Mouse (Mus musculus) limb, embryonic 12.5 days (tissue): ENCODE results near the gene Als2cr12. TPM values are rescaled to one million over a fixed set of nuclear protein-coding genes. Genes with fewer than 3 reads are reported as not detected.
A peak's percentile ranks its signal among the peaks of the same experiment; 100 is the strongest.

ENCODE experiments used
- ATAC-seq: fragments of 200-750 bp; cut with Nextera tagmentation; 2 replicates; pipeline ENCODE4 v1.8.0; 2017; ENCODE audit warnings: low read depth, moderate TSS enrichment; ENCODE audit not compliant: insufficient number of reproducible peaks, insufficient read depth, low FRiP score, low TSS enrichment
- H3K27ac ChIP-seq: fragments of 300-500 bp; sonication (generic); 2 replicates; pipeline ENCODE4 v1.5.1; 2016; ENCODE audit warnings: mild to moderate bottlenecking, moderate library complexity
- H3K27me3 ChIP-seq: fragments of 300-500 bp; sonication (generic); 2 replicates; pipeline ENCODE4 v1.6.1; 2016; ENCODE audit warnings: mild to moderate bottlenecking, moderate library complexity
- H3K36me3 ChIP-seq: fragments of 300-500 bp; sonication (generic); 2 replicates; pipeline ENCODE4 v1.6.1; 2016; ENCODE audit warnings: mild to moderate bottlenecking, moderate library complexity
- H3K4me1 ChIP-seq: fragments of 300-500 bp; sonication (generic); replicated peaks from 2 replicates; pipeline ENCODE4 v1.6.1; 2016
- H3K4me2 ChIP-seq: fragments of 300-500 bp; sonication (generic); 2 replicates; pipeline ENCODE4 v1.6.1; 2016; ENCODE audit warnings: mild to moderate bottlenecking, moderate library complexity
- H3K4me3 ChIP-seq: fragments of 300-500 bp; sonication (generic); replicated peaks from 2 replicates; pipeline ENCODE4 v1.5.1; 2016; ENCODE audit warnings: mild to moderate bottlenecking
- H3K9ac ChIP-seq: fragments of 300-500 bp; sonication (generic); replicated peaks from 2 replicates; pipeline ENCODE4 v1.6.1; 2016; ENCODE audit warnings: mild to moderate bottlenecking, moderate library complexity
- H3K9me3 ChIP-seq: fragments of 300-500 bp; sonication (generic); 2 replicates; pipeline ENCODE4 v1.6.1; 2016; ENCODE audit warnings: mild to moderate bottlenecking, moderate library complexity
- WGBS: fragments of 180-500 bp; shearing (Covaris S2); methylation state at CpG from one replicate; pipeline ENCODE4 v1.1.7; 2016; 5-methylcytosine and 5-hydroxymethylcytosine counted together
- polyA plus RNA-seq: library from polyadenylated mRNA; unstranded; fragments of >200 nt; fragmentation: Nextera tagmentation; extraction: Ambion mirVana; gene quantifications from 2 replicates; pipeline ENCODE4 v1.2.1, GENCODE M21; 2016

Gene Als2cr12
- polyA plus RNA-seq, 1 experiment from 2014 or later, result not detected

DNA sequence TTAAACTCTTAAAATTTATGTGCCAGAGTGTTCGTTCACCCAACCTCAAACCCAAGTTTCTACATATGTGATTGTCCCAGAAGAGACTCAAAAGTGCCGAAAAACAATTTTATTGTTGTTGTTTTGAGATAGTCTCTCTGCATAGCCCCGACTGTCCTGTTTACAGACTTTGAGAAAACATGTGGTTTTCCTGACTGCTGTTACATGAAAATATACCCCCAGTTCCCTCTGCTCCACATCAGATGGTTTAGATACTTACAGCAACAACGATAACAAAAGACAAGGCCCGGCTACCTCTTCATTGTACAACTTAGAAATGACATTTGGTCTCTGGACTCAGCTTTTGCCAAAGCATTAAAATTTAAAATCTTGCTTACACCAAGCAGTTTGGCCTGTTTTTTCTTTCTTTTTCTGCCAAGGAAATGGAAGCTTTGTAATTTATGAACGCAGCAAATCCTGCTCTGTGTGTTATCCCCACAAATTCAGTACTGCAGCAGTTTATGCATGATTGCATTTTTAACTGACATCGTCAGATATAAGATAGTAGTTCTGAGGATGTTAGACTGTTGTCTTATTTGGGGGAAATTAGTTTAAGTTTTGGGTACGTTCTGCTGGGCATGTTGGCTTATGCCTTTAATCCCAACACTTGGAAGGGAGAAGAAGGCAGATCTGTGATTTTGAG is 21.9 kb upstream of the Als2cr12 start:
- peaks cover 14% of the 10 kb centered on the region for H3K4me1 ChIP-seq
- H3K9ac ChIP-seq, result no peak overlapping the region
- no peak overlapping the region for H3K4me3 ChIP-seq
- no peak overlapping the region for H3K4me2 ChIP-seq
- 94% methylated on average over 8 of the region's 8 CpGs for WGBS
- no peak overlapping the region for H3K27ac ChIP-seq
- no peak for ATAC-seq
- peaks cover 38% of the 10 kb centered on the region for H3K36me3 ChIP-seq
- H3K27me3 ChIP-seq, result no peaks in the 10 kb centered on the region
- no peaks in the 10 kb centered on the region for H3K9me3 ChIP-seq

DNA sequence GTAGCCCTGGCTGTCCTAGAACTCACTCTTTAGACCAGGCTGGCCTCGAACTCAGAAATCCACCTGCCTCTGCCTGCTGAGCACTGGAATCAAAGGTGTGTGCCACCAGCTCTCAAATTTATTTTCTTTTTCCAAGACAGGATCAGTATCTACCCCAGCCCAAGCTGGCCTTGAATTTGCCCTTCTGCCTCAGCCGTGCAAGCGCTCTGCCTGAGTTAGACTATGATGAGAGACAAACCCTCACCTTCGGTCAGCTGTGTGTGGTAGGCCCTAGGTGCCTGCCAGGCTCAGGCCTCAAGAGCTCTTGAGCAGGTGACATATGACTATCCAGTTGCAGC is 21.1 kb upstream of the Als2cr12 start:
- ATAC-seq, result no peak
- WGBS, result 92% methylated on average over 4 of the region's 4 CpGs
- no peaks in the 10 kb centered on the region for H3K27me3 ChIP-seq
- H3K27ac ChIP-seq, result no peak overlapping the region
- H3K9me3 ChIP-seq, result no peaks in the 10 kb centered on the region
- H3K4me1 ChIP-seq, result peaks cover 17% of the 10 kb centered on the region
- no peak overlapping the region for H3K9ac ChIP-seq
- no peak overlapping the region for H3K4me3 ChIP-seq
- peaks cover 30% of the 10 kb centered on the region for H3K36me3 ChIP-seq
- no peak overlapping the region for H3K4me2 ChIP-seq

DNA sequence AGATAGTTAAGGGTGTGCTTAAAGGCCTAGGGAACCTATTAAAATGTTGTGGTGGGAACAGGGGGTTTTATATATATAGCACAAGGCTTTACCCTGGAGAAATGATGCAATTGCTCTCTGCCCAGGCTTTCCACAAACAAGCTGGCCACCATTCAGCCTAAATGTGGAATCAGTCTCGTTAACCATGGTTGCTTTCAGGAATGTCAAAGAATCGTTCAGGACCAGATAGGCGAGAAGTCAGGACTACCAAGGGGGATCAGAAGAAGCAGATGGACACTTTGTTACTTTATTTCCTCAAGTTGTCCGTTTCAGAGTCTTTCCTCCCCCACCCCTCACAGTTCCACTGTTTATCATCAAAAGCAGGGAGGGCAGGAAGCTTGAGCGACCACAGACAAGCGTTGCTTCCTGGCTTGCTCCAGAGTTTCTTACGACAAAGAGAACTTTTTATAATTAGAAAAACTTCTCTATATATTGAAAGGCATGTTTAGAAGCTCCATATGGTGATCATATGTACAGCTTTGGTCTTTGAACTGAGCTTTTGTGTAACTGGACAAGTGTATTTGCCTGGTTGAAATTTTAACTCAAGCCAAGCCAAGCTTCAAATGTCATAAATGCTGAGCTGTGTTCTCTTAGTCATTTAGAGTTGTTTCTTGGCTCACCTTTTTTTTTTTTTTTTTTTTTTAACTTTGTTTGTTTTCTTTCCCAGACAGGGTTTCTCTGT is 20.5 kb upstream of the Als2cr12 start:
- Histone ChIP-seq H3K27ac (peak overlapping the region; percentile 56), H3K9ac (no peak overlapping the region), H3K4me1 (peaks cover 17% of the 10 kb centered on the region), H3K9me3 (no peaks in the 10 kb centered on the region), H3K4me2 (peak overlapping the region; percentile 8; the same call in 1 of the 2 replicates), H3K4me3 (no peak overlapping the region), H3K27me3 (no peaks in the 10 kb centered on the region), H3K36me3 (peaks cover 30% of the 10 kb centered on the region)
- 45% methylated on average over 7 of the region's 7 CpGs for WGBS
- no peak for ATAC-seq

DNA sequence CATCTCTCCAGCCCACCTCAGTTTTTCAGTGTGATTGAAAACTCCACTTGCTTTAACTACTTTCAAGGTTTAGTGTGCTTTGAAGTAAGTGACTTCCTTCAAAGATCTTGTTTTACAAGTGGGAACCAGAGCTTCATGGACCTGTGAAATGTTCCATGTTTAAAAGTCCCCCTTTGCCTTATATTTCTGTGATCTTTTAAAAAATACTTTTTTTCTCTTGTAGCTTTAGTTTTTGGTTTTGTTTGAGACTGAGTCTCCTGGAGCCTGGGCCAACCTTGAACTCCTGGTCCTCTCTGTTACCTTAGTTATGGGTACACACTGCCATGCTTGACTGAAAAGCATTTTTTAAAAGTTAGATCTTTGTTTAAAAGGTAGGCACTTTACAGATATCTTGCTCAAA is 19.7 kb upstream of the Als2cr12 start:
- ATAC-seq, result no peak
- Histone ChIP-seq H3K4me3 (no peak overlapping the region), H3K9me3 (no peaks in the 10 kb centered on the region), H3K36me3 (peaks cover 30% of the 10 kb centered on the region), H3K27ac (peak overlapping the region; percentile 56; the same call in 1 of the 2 replicates), H3K4me1 (peaks cover 17% of the 10 kb centered on the region), H3K27me3 (no peaks in the 10 kb centered on the region), H3K4me2 (peak overlapping the region; percentile 8; the same call in 1 of the 2 replicates), H3K9ac (no peak overlapping the region)

DNA sequence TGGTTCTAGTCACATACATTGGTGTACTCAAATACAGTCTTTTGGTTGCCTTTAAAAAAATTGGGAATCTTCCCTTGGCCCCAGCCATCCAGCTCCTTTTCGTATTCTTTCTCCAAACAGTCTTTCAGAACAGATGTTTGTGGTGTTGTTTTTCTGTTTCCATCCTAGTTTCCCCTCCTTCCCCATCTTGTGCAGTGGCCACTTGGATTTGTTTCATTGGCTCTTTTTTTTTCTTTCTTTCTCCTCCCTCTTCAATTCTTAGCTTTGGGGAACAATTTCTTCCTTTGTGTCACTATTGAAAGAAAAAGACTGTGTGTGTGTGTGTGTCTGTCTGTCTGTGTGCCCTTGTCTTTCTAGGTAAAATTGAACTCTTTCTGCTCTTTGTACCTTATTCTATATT is 18.6 kb upstream of the Als2cr12 start:
- whole genome bisulfite sequencing, result 62% methylated on average over 1 of the region's 1 CpGs
- peak overlapping the region; percentile 99; the same call in 1 of the 2 replicates for H3K27ac ChIP-seq
- H3K4me3 ChIP-seq, result peak overlapping the region; percentile 57
- peaks cover 30% of the 10 kb centered on the region for H3K36me3 ChIP-seq
- H3K27me3 ChIP-seq, result no peaks in the 10 kb centered on the region
- H3K4me1 ChIP-seq, result peaks cover 17% of the 10 kb centered on the region
- no peak for ATAC-seq
- no peaks in the 10 kb centered on the region for H3K9me3 ChIP-seq
- H3K9ac ChIP-seq, result 0 out of 2 replicates have a peak overlapping the region, but pooled peaks have one; percentile 72
- H3K4me2 ChIP-seq, result peak overlapping the region; percentile 68

DNA sequence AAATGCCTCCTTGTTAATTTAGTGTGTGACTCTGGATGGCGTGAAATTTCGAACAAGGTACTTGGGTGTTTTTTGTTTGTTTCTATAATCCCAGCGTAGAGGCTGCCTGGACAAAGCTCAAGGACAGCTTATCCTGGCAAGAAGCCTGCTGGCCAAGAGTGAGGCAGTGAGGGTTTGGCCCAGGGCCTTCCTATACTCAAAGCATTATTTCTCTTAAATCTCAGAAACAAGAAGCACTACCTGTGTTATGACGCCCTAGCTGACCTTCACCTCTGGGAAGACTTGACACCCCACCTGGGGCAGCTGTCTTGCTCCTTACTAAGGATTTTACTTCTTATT is 18.1 kb upstream of the Als2cr12 start:
- Histone ChIP-seq H3K4me1 (peaks cover 17% of the 10 kb centered on the region), H3K27ac (peak overlapping the region; percentile 99), H3K4me2 (peak overlapping the region; percentile 68), H3K27me3 (no peaks in the 10 kb centered on the region), H3K4me3 (peak overlapping the region; percentile 57), H3K36me3 (peaks cover 27% of the 10 kb centered on the region), H3K9me3 (no peaks in the 10 kb centered on the region), H3K9ac (peak overlapping the region; percentile 72)
- no peak for ATAC-seq
- 52% methylated on average over 4 of the region's 4 CpGs for WGBS

DNA sequence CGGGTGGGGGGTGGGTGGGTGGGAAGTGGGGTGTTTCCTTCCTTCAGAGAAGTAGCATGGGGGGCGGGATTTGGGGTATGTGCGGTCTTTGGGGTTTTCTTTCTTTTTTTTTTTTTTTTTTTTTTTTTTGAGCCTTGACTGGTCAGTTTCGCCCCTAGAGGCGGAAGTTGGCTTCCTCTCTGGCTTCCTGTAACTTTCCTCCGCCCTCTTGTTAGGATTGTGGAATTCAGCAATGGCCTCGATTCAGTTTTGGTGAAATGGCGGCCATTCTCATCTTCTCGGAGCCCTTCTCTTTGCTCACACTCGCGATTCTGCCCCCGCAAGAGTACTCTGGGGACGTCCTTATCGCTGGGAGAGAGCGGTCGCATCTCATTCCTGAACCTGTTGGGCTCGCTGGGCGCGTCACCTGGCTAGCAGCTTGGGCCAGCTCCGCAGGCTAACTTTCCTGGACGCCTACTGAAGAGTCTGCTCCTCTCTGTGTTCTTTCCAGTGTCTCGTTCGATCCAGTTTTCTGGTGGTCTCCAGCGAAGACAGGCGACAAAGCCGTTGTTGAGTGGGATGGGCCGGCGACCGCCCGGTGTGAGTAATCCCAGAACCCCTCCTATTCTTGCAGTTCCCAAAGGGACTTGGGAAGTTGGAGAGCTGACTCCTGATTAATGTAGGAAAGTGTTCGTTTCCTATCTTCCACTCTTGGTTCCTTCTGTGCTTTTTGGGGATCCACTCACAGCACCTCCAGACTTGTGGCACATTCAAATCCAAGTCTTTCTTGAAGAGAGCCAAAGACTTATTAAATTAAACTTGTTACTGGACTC is 17.5 kb upstream of the Als2cr12 start:
- ATAC-seq, result 0 out of 2 replicates have a peak, but pooled peaks have one; percentile 34
- peaks cover 17% of the 10 kb centered on the region for H3K4me1 ChIP-seq
- WGBS, result 2% methylated on average over 30 of the region's 31 CpGs

DNA sequence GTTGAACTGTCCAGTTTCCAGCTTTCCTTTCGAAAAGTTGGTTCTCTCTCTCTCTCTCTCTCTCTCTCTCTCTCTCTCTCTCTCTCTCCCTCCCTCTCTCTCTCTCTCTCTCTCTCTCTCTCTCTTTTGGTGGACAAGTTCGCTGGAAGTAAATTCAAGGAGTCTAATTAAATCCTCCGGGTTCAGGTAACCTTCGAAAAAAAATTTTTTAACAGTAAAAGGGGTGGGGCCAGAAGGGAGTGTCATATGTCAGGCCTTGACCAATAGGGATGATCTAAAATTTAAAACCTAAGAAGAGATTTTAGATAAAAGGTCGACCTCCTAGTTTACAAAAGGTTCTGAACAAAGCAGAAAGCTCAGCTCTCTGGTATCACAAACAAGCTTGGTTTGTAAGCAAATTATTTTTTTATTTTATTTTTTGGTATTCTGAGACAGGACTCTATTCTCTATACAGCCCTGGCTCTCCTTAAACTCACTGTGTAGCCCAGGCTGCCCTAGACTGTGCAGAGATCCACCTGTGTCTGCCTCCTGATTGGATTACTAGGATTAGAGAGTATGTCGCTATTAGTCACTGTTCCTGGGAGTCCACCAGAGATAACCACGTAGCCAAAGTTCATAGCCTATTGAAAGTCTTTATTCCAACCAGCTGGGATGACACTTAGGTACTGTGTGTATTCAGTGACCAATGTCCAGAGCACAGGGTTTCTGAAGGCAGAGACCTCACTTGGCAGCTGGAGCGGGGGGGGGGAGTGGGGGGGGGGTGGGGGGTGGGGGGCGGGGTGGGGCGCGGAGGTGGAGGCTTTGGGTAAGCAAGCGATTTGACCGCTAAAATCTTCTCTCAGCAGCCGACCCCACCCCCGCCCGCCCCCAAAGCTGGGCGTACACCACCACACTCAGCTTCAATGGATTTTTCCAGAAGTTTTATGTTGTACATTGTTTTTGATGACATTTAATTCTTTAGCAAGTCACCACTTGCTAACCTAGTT is 16.6 kb upstream of the Als2cr12 start:
- peak overlapping the region; percentile 68 for H3K4me2 ChIP-seq
- 3% methylated on average over 17 of the region's 17 CpGs for WGBS
- no peaks in the 10 kb centered on the region for H3K27me3 ChIP-seq
- H3K9me3 ChIP-seq, result no peaks in the 10 kb centered on the region
- ATAC-seq, result peak; percentile 64
- H3K4me1 ChIP-seq, result peaks cover 17% of the 10 kb centered on the region
- H3K36me3 ChIP-seq, result peaks cover 16% of the 10 kb centered on the region; the same call in 1 of the 2 replicates
- peak overlapping the region; percentile 57 for H3K4me3 ChIP-seq
- peak overlapping the region; percentile 83; the same call in 1 of the 2 replicates for H3K9ac ChIP-seq
- H3K27ac ChIP-seq, result peak overlapping the region; percentile 99

More for the DNA sequence above, 17.5 kb upstream of the Als2cr12 start:
- peak overlapping the region; percentile 72 for H3K9ac ChIP-seq
- H3K27ac ChIP-seq, result peak overlapping the region; percentile 99
- H3K9me3 ChIP-seq, result no peaks in the 10 kb centered on the region
- no peaks in the 10 kb centered on the region for H3K27me3 ChIP-seq
- H3K36me3 ChIP-seq, result peaks cover 23% of the 10 kb centered on the region; the same call in 1 of the 2 replicates
- peak overlapping the region; percentile 68 for H3K4me2 ChIP-seq
- H3K4me3 ChIP-seq, result peak overlapping the region; percentile 57

DNA sequence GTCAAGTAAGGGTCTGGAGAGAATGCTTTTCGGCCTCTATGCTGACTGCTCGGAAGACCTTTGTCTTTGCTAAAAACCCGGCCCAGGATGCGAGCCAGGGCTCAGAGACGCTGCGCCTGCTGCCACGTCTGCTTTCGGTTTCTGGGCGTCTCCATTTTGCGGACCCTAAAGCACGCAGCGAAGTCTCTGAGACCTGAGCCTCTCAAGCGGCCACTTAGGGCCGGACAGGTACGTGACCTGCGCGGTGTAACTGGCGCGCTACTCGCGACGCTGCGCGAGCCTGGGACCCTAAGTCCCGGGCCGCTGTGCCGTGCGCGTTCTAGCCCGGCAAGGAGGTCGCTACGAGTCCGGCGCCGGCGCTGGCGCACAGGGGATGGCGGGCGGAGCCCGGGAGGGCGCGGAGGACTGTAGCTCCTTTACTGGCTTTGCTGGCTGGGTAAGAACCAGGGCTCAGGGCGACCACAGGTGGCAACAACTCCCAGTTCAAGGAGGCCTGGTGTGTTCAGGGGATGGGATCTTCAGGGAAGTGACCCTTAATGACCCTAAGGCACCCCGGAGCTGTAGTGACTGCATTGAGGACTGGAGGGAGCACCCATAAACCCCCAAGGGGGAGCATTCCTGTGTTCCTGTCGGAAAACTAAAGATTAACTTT is 15.7 kb upstream of the Als2cr12 start, which contains the start of gene Cflar:
Gene Cflar, plus strand, starts transcription at position 144 of the 652 bp plus-strand sequence.
- WGBS, result under 1% methylated on average over 45 of the region's 45 CpGs
- H3K27me3 ChIP-seq, result no peaks in the 10 kb centered on the region
- H3K4me1 ChIP-seq, result peaks cover 17% of the 10 kb centered on the region
- H3K36me3 ChIP-seq, result peaks cover 13% of the 10 kb centered on the region; the same call in 1 of the 2 replicates
- peak within 1 kb of the TSS; percentile 99 for H3K27ac ChIP-seq
- H3K9ac ChIP-seq, result peak within 1 kb of the TSS; percentile 83
- H3K4me3 ChIP-seq, result peak within 1 kb of the TSS; percentile 57
- no peaks in the 10 kb centered on the region for H3K9me3 ChIP-seq
- ATAC-seq, result peak; percentile 43
- peak within 1 kb of the TSS; percentile 68 for H3K4me2 ChIP-seq
